Mouse (Mus musculus) mature B cell (primary cell): ENCODE data around the gene Stt3b.

ENCODE experiments used
- in situ Hi-C: fragments of 300-500 bp; cut with MboI; formaldehyde crosslinking; loops from 2 replicates; pipeline ENCODE4 v1.14.3; 2019

Stt3b gene

DNA sequence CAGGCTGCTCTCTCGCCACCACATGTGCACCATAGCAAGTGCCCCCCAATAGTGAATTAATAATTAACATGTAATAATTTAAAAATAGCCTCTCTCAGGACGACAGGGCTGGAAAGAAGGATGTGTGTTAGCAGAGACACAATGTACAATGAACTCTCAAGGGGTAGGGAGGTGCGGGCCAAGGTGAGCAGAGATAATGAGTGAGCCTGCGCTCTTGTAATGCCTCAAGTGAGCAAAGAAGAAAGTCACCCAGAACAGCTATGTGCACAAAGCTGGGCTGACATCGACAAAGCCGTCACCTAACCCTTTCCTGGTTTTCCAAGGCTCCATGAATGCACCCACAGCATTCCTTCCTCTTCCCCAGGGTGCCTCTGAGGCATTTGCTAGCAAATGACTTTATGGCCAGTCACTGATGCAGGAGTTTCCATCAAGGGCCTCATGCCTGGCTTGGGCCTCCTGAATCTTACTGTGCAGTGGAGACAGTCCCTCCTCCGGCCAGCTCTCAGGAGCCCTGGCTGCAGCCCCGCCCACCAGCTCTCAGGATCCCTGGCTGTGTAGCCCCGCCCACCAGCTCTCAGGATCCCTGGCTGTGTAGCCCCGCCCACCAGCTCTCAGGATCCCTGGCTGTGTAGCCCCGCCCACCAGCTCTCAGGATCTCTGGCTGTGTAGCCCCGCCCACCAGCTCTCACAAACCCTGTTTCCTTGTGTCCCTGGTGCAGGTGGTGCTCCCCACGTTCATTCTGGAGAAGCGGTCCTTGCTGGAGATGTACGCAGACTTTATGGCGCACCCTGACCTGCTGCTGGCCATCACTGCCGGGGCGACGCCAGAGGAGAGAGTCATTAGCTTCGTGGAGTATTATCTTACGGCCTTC, 94.2 kb downstream of the Stt3b start:
- in situ Hi-C loops: no loop called here

DNA sequence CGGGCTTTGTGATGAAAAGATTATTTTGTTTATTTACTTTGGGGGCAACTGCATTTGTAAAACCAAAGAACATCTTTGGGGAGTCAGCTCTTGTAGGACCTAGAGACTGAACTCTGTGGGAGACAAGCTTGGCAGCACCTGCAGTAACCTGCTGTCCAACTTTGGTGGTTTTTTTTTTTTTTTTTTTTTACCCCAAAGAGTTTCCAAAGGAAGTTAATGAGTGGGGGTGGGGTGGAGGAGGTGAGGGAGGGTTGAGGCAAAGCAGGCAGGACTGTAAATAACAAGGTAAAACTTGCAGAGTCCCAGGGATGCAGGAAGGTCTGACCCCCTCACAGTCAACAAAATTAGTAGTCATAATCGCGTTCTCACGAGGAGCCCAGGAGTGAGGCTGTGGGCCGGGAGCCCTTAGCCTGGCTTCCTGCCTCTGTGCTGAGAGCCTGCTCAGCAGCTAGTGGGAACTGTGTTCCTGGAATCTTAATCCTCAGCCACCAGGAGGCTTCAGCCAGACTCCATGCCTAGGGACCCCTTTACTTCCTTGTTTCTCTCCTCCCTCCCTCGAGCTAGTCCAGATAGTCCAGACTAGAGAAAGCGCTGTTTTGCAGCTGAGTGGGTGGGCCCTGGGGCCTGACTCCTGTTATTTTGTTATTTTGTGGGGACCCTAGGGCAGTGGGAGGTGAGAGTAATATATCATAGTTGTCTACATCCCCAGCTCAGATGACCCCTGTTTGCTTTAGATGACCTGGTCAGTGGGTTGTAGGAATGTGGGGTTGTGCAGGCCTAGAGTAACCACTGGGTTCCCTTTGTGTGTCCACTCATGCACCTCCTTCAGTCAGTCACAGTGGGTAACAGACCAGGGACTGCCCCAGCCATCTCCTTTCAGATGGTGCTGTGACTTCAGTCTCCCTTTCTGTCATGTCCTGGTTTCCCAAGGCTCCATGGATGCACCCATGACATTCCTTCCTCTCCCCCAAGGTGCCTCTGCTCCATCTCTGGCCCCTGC, 95.3 kb downstream of the Stt3b start:
- in situ Hi-C loops: no loop called here

DNA sequence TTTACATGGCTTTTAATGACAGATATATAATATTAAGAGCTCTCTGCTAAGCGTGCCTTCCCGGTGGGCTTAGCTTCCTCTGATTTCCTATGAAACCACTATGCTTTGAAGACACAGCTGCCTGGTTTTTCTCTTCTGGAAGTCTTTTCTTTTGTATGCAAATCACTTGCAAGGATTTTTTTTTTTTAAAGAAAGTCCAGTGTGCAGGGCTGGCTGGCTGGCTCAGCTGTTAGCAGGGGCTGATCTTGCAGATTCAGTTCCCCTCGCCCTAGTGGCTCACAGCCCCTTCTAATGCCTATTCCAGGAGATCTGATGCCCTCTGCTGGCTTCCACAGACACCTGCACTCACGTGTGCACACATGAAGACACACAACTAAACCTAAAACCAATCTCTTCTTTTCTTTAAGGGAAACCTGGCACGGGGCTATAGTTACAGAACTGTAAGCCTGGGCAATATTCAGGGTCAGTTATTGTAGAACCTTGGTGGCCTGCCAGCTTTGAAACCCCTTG, 96.4 kb downstream of the Stt3b start:
- in situ Hi-C loops: no loop called here

GRCm38 (mm10) chr9:115210535-115210934, 99.7 kb downstream of the Stt3b start:
- in situ Hi-C loops: no loop called here

DNA sequence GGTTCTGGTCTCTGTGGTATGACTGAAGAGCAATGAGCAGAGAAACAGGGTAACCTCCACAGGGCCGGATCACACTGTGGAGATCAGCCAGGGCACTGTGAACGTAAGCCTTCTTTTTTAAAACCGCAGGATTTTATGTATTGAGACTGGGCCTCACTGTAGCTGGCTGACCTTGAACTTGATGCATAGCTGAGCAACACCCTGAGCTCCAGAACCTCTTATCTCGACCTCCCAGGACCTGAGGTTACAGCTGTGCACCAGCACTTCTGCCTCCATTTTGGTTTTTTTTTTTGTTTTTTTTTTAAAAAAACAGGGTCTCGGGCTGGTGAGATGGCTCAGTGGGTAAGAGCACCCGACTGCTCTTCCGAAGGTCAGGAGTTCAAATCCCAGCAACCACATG, 100.5 kb downstream of the Stt3b start:
- in situ Hi-C loops: no loop called here

DNA sequence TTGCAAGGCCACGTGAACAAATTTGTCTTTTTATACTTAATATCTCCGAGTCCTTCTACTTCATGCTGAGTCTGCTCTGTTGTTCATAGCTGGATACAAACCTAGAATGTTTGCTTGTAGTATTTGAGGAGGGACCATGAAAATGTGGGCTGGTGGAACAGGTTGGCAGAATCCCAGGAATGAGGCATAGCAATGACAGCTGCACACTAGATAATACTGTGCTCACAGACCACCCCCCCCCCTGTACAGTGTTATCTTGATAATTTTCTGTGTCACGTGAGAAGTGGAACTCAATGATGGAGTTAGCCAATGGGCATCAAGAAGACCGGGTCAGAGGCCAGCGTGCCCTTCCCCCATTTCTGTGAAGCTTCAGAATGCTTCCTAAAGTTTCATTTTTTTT, 104.0 kb downstream of the Stt3b start:
- in situ Hi-C loops: no loop called here

- in situ Hi-C loops: no loop called here
Observed at GRCm38 (mm10) chr9:115205491-115205890, 104.7 kb downstream of the Stt3b start.

- in situ Hi-C loops: no loop called here
Observed at GRCm38 (mm10) chr9:115203136-115203535, 107.1 kb downstream of the Stt3b start.

- in situ Hi-C loops: no loop called here
Observed at GRCm38 (mm10) chr9:115201264-115201663, 109.0 kb downstream of the Stt3b start.

GRCm38 (mm10) chr9:115200166-115200862, 109.9 kb downstream of the Stt3b start:
- in situ Hi-C loops: no loop called here

- in situ Hi-C loops: no loop called here
Observed at GRCm38 (mm10) chr9:115197082-115197481, 113.1 kb downstream of the Stt3b start.

- in situ Hi-C loops: no loop called here
Observed at GRCm38 (mm10) chr9:115192890-115193289, 117.3 kb downstream of the Stt3b start.
